Mouse (Mus musculus): ENCODE measurements around the gene Ino80e.

GRCm38 (mm10) chr7:126807405-126807804, 54.8 kb downstream of the Ino80e start:
- TF ChIP-seq POLR2A (IDR thresholded peaks at IDR 0.05; ENCODE audit: borderline replicate concordance, extremely low read depth, low read depth, low read length) (no peak), CTCF (IDR thresholded peaks at IDR 0.05; ENCODE audit: insufficient read depth, low read length) (no peak)

Measured in lung, adult 2 months (tissue).